Mouse (Mus musculus): ENCODE data around the gene Fam83g.

The Fam83g gene

GRCm38 (mm10) chr11:61714346-61715117 is 30.6 kb downstream of the Fam83g start:
- DNase-seq (ENCODE audit: low spot score in 2 of 2), result peak; percentile 67 to 69

GRCm38 (mm10) chr11:61715130-61715529 is 31.2 kb downstream of the Fam83g start:
- no peak for DNase-seq (ENCODE audit: low spot score in 2 of 2)

- no peak for DNase-seq (ENCODE audit: low spot score in 2 of 2)
Measured at GRCm38 (mm10) chr11:61717990-61718389, 34.1 kb downstream of the Fam83g start.

GRCm38 (mm10) chr11:61719387-61719786 is 35.5 kb downstream of the Fam83g start:
- DNase-seq (ENCODE audit: low spot score in 2 of 2), result no peak

GRCm38 (mm10) chr11:61719826-61720225 is 35.9 kb downstream of the Fam83g start:
- DNase-seq (ENCODE audit: low spot score in 2 of 2), result no peak

GRCm38 (mm10) chr11:61720636-61721035 is 36.7 kb downstream of the Fam83g start, which contains the start of gene Slc5a10:
Slc5a10 (minus strand) TSS chr11:61720826.
- no peak for DNase-seq (ENCODE audit: low spot score in 2 of 2)

GRCm38 (mm10) chr11:61722077-61722476 is 38.2 kb downstream of the Fam83g start:
- no peak for DNase-seq (ENCODE audit: low spot score in 2 of 2)

- no peak for DNase-seq (ENCODE audit: low spot score in 2 of 2)
Measured at GRCm38 (mm10) chr11:61728037-61728436, 44.1 kb downstream of the Fam83g start.

- no peak for DNase-seq (ENCODE audit: low spot score in 2 of 2)
Measured at GRCm38 (mm10) chr11:61732672-61733071, 48.8 kb downstream of the Fam83g start.

- DNase-seq (ENCODE audit: low spot score in 2 of 2), result no peak
Measured at GRCm38 (mm10) chr11:61737290-61737689, 53.4 kb downstream of the Fam83g start.

- no peak for DNase-seq (ENCODE audit: low spot score in 2 of 2)
Measured at GRCm38 (mm10) chr11:61740500-61740899, 56.6 kb downstream of the Fam83g start.

GRCm38 (mm10) chr11:61743768-61744167 is 59.9 kb downstream of the Fam83g start:
- DNase-seq (ENCODE audit: low spot score in 2 of 2), result no peak

- DNase-seq (ENCODE audit: low spot score in 2 of 2), result no peak
Measured at GRCm38 (mm10) chr11:61744460-61744859, 60.6 kb downstream of the Fam83g start.

- no peak for DNase-seq (ENCODE audit: low spot score in 2 of 2)
Measured at GRCm38 (mm10) chr11:61745781-61746180, 61.9 kb downstream of the Fam83g start.

- no peak for DNase-seq (ENCODE audit: low spot score in 2 of 2)
Measured at GRCm38 (mm10) chr11:61747161-61747560, 63.3 kb downstream of the Fam83g start.

GRCm38 (mm10) chr11:61751612-61752011 is 67.7 kb downstream of the Fam83g start:
- DNase-seq (ENCODE audit: low spot score in 2 of 2), result peak in 1 of 2 experiments; percentile 22

GRCm38 (mm10) chr11:61757151-61757550 is 73.3 kb downstream of the Fam83g start:
- no peak for DNase-seq (ENCODE audit: low spot score in 2 of 2)
